Mouse (Mus musculus): ENCODE data around the gene Cpne2. TPM values are rescaled to one million over a fixed set of nuclear protein-coding genes. Genes with fewer than 3 reads are reported as not detected.

The Cpne2 gene
- total RNA-seq (2014; rRNA removed) (49.2 and 68.8 TPM in 2 replicates), polyA plus RNA-seq (2015; fragmentation: Nextera tagmentation; extraction: Ambion mirVana) (41.6 and 58.3 TPM in 2 replicates)

DNA sequence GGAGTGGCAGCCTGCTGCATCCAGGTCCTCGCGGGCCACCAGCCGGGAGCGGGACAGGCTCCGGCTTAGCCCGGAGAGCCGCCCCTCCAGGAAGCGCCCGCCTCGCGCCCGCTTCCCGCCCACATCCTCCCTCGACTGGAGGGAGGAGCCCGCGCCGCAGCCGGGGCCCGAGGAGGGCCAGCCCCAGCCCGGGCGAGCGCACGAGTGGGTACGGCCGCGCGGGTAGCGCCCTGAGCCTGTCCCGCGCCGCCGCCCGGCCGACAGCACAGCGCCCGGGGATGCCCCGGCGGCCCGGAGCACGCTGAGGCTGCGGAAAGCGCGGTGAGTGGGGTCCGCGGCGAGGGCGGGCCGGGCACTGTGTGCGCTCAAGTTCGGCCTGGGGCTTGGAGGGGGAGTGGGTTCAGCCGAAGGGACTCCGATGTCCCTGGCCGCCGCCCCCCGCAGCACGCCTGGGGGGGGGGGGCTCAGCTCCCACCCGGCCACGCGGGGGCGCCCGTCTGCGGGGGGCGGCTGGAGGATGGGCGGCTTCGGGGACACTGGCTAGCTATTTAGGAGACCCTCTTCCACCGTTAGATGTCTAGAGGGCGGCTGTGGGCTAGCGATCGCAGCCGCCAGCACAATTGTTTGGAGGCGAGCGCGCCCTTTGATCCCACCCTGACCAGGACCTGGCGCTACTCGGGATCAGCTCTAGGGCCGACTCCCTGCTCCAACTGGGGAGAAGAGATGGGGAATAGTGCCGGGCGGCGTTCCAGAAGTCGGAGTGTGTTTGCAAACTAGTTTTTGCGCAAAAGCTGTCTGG lies at the start of gene Cpne2:
Cpne2 (plus strand) TSS at position 118 of the 799 bp plus-strand sequence.
- no peaks in the 10 kb centered on the region for H3K36me3 ChIP-seq (ENCODE audit: insufficient read depth)
- peaks cover 6% of the 10 kb centered on the region; the same call in 1 of the 2 replicates for H3K4me1 ChIP-seq (ENCODE audit: insufficient read depth)

GRCm38 (mm10) chr8:94485288-94485687 lies 47.5 kb upstream of the Cpne2 start:
- TF ChIP-seq CTCF (IDR thresholded peaks at IDR 0.05; ENCODE audit: low read depth): no peak
- H3K27ac ChIP-seq (ENCODE audit: low read depth, low read length): no peak overlapping the region
- no peaks in the 10 kb centered on the region for H3K4me1 ChIP-seq (ENCODE audit: insufficient read depth)
- no peak overlapping the region for H3K4me2 ChIP-seq (ENCODE audit: low read depth)
- no peaks in the 10 kb centered on the region for H3K9me3 ChIP-seq (ENCODE audit: low read length)
- DNase-seq (peak; percentile 13), ATAC-seq (no peak)
- peaks cover 3% of the 10 kb centered on the region; the same call in 1 of the 2 replicates for H3K27me3 ChIP-seq (ENCODE audit: insufficient read depth, low read length)
- H3K4me3 ChIP-seq (ENCODE audit: low read depth, low read length): no peak overlapping the region
- H3K36me3 ChIP-seq (ENCODE audit: insufficient read depth): no peaks in the 10 kb centered on the region
- 75% methylated on average over 3 of the region's 3 CpGs for WGBS
- H3K9ac ChIP-seq: no peak overlapping the region

More for the DNA sequence above, at the start of gene Cpne2:
- peak within 1 kb of the TSS; percentile 63 for H3K4me3 ChIP-seq (ENCODE audit: low read depth, low read length)
- H3K27me3 ChIP-seq (ENCODE audit: insufficient read depth, low read length): no peaks in the 10 kb centered on the region
- under 1% methylated on average over 56 of the region's 81 CpGs for WGBS
- ATAC-seq: peak; percentile 85
- H3K27ac ChIP-seq (ENCODE audit: low read depth, low read length): peak within 1 kb of the TSS; percentile 74
- peak; percentile 76 for DNase-seq
- H3K9me3 ChIP-seq (ENCODE audit: low read length): no peaks in the 10 kb centered on the region
- peak within 1 kb of the TSS; percentile 77 for H3K9ac ChIP-seq
- peak within 1 kb of the TSS; percentile 92 for H3K4me2 ChIP-seq (ENCODE audit: low read depth)
- peak; percentile 57 for TF ChIP-seq CTCF (IDR thresholded peaks at IDR 0.05; ENCODE audit: low read depth)

DNA sequence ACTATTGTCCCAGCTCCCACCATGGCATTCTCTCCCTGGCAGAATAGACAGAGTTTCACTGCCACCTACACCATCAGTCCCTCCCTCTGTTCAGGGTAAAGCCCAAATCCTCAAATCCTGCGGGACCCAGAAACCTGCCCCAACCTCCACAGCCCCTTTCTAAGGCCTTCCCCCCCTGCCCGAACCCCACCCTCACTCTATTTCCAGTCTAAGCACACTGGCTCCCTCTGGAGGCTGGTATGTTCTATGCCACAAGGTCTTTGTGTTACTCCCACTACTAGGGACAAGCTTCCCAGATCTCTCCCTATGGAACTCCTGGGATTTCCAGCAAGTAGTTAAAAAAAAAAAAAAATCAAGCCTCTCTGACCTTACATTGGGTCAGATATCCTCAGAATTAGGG lies 46.9 kb upstream of the Cpne2 start:
- no peaks in the 10 kb centered on the region for H3K9me3 ChIP-seq (ENCODE audit: low read length)
- ATAC-seq (peak; percentile 29; the same call in 1 of the 2 replicates), DNase-seq (peak; percentile 34)
- H3K36me3 ChIP-seq (ENCODE audit: insufficient read depth): no peaks in the 10 kb centered on the region
- peak; percentile 68 for TF ChIP-seq CTCF (IDR thresholded peaks at IDR 0.05; ENCODE audit: low read depth)
- H3K4me1 ChIP-seq (ENCODE audit: insufficient read depth): no peaks in the 10 kb centered on the region
- 12% methylated on average over 2 of the region's 2 CpGs for WGBS
- no peak overlapping the region for H3K4me3 ChIP-seq (ENCODE audit: low read depth, low read length)
- H3K27ac ChIP-seq (ENCODE audit: low read depth, low read length): no peak overlapping the region
- no peak overlapping the region for H3K9ac ChIP-seq
- peaks cover 3% of the 10 kb centered on the region; the same call in 1 of the 2 replicates for H3K27me3 ChIP-seq (ENCODE audit: insufficient read depth, low read length)
- H3K4me2 ChIP-seq (ENCODE audit: low read depth): no peak overlapping the region

GRCm38 (mm10) chr8:94488016-94488415 lies 44.8 kb upstream of the Cpne2 start:
- Histone ChIP-seq H3K4me2 (ENCODE audit: low read depth) (no peak overlapping the region), H3K27me3 (ENCODE audit: insufficient read depth, low read length) (no peaks in the 10 kb centered on the region), H3K27ac (ENCODE audit: low read depth, low read length) (no peak overlapping the region), H3K9ac (no peak overlapping the region), H3K4me1 (ENCODE audit: insufficient read depth) (no peaks in the 10 kb centered on the region), H3K36me3 (ENCODE audit: insufficient read depth) (no peaks in the 10 kb centered on the region), H3K9me3 (ENCODE audit: low read length) (no peaks in the 10 kb centered on the region), H3K4me3 (ENCODE audit: low read depth, low read length) (no peak overlapping the region)
- TF ChIP-seq CTCF (IDR thresholded peaks at IDR 0.05; ENCODE audit: low read depth): no peak
- WGBS: 63% methylated on average over 2 of the region's 2 CpGs
- DNase-seq: no peak
- no peak for ATAC-seq

DNA sequence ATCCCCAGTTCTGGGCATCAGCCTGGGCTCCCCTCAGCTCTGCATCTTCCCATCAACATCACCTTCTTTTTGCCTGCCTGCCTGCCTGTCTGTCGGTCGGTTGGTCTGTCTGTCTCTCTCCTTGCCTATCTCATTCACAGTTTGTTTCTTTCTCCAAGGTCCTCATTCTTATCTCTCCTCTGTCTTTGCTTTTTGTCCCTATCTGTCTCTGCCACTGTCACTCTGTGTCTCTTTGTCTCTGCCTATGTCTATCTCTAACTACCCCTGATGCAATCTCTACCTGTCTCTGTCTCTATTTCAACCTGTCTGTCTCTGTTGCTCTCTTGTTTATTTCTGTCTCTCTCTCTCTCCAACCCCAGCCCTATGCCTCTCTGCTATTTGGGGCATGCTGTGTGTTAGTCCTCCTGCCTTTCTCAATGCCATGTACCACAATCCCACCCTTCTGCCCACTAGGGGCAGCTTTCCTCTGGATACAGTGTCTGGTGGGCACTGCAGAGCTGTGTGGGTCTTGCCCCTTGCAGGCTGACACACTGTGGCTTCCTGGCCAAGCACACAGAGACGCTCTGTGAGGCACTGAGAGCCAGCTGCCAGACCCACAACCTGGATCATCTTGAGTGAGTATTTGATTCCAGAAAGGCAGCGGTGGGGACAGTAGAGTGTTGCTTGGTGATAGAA lies 42.8 kb upstream of the Cpne2 start:
- Histone ChIP-seq H3K9me3 (ENCODE audit: low read length) (no peaks in the 10 kb centered on the region), H3K27ac (ENCODE audit: low read depth, low read length) (no peak overlapping the region), H3K36me3 (ENCODE audit: insufficient read depth) (no peaks in the 10 kb centered on the region), H3K27me3 (ENCODE audit: insufficient read depth, low read length) (no peaks in the 10 kb centered on the region), H3K4me3 (ENCODE audit: low read depth, low read length) (no peak overlapping the region), H3K9ac (no peak overlapping the region), H3K4me1 (ENCODE audit: insufficient read depth) (no peaks in the 10 kb centered on the region), H3K4me2 (ENCODE audit: low read depth) (no peak overlapping the region)
- ATAC-seq: no peak
- peak; percentile 42 for TF ChIP-seq CTCF (IDR thresholded peaks at IDR 0.05; ENCODE audit: low read depth)
- DNase-seq: no peak
- WGBS: 72% methylated on average over 4 of the region's 4 CpGs

DNA sequence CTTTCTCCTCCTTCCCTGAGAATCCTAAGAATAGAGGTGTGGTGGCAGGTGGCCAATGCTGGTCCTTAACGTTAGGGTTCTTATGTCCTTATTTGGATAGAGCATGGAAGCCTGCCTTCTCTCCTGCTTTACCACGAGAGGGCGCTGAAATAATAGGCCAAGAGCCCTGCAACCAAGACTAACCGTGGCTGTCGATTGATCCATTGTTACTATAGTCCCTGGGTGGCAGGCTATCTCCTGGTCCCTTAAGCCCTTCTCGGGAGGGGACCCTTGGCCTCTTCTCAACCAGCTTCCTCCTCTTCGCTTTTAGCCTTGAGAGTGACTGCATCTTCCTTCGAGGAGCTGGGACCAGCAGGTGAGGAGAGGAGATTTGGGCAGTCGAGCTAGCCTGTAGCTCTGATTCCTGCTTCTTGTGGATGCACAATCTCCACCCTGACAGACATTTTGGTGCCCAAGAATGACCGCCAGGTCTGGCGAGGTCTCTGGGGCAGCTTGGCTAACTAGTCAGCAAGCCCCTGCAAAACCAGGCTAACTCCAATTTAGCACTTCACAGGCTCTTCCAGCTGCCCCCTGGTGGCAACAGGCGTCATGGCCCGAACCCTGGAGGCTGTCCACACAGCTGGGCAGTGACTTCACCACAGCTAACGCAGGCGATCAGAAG lies 40.6 kb upstream of the Cpne2 start:
- DNase-seq (peak; percentile 87), ATAC-seq (peak; percentile 96)
- Histone ChIP-seq H3K4me3 (ENCODE audit: low read depth, low read length) (peak overlapping the region; percentile 8; the same call in 1 of the 2 replicates), H3K27me3 (ENCODE audit: insufficient read depth, low read length) (no peaks in the 10 kb centered on the region), H3K27ac (ENCODE audit: low read depth, low read length) (no peak overlapping the region; the same call in 1 of the 2 replicates), H3K4me1 (ENCODE audit: insufficient read depth) (no peaks in the 10 kb centered on the region), H3K4me2 (ENCODE audit: low read depth) (peak overlapping the region; percentile 40), H3K9ac (0 out of 2 replicates have a peak overlapping the region, but pooled peaks have one; percentile 31), H3K9me3 (ENCODE audit: low read length) (no peaks in the 10 kb centered on the region), H3K36me3 (ENCODE audit: insufficient read depth) (no peaks in the 10 kb centered on the region)
- TF ChIP-seq CTCF (IDR thresholded peaks at IDR 0.05; ENCODE audit: low read depth): peak; percentile 80
- 6% methylated on average over 15 of the region's 15 CpGs for WGBS
